Mouse (Mus musculus): ENCODE measurements around the gene Fosl1. TPM values are rescaled to one million over a fixed set of nuclear protein-coding genes. Genes with fewer than 3 reads are reported as not detected.
"Not testable (repeated sequence)": the region's sequence is repeated elsewhere in the genome, so short reads cannot be mapped to it uniquely, and the experiment has no call there.

Gene Fosl1
- total RNA-seq, 2 experiments from 2014 or later, result not detected

- DNase-seq (ENCODE audit: low spot score in 2 of 2), result peak; percentile 84 to 90
- intact Hi-C loops (cut with DNase I), result loop anchor here (1.0 to 2.0 kb wide), 5 partner anchors 20 to 194 kb away; partner anchors contain the start of genes Ccdc85b, Fibp, Sart1 and Snx32
These were observed 43.8 kb downstream of the Fosl1 start for GRCm38 (mm10) chr19:5490898-5491708.

- intact Hi-C loops (cut with DNase I), result no loop called here
- no peak for DNase-seq (ENCODE audit: low spot score in 2 of 2)
These were observed 45.3 kb downstream of the Fosl1 start for GRCm38 (mm10) chr19:5492641-5493040.

GRCm38 (mm10) chr19:5493301-5493721 is 46.0 kb downstream of the Fosl1 start:
- intact Hi-C loops (cut with DNase I); DNase-seq (ENCODE audit: low spot score in 2 of 2): not testable (repeated sequence)

GRCm38 (mm10) chr19:5494314-5494713 is 47.0 kb downstream of the Fosl1 start:
- intact Hi-C loops (cut with DNase I), result no loop called here
- no peak for DNase-seq (ENCODE audit: low spot score in 2 of 2)

- DNase-seq (ENCODE audit: low spot score in 2 of 2), result no peak
These were observed 48.2 kb downstream of the Fosl1 start for GRCm38 (mm10) chr19:5495353-5496051.

GRCm38 (mm10) chr19:5496052-5496370 is 48.7 kb downstream of the Fosl1 start:
- DNase-seq (ENCODE audit: low spot score in 2 of 2), result no peak
- intact Hi-C loops (cut with DNase I), result no loop called here

More at GRCm38 (mm10) chr19:5495353-5496051, 48.2 kb downstream of the Fosl1 start:
- intact Hi-C loops (cut with DNase I), result no loop called here

- DNase-seq (ENCODE audit: low spot score in 2 of 2), result no peak
- intact Hi-C loops (cut with DNase I), result no loop called here
These were observed 53.1 kb downstream of the Fosl1 start for GRCm38 (mm10) chr19:5500330-5500875.

- DNase-seq (ENCODE audit: low spot score in 2 of 2), result no peak
- intact Hi-C loops (cut with DNase I), result no loop called here
These were observed 56.3 kb downstream of the Fosl1 start, which contains the start of gene 1700020D05Rik for GRCm38 (mm10) chr19:5503687-5504086. Gene 1700020D05Rik (minus strand): TSS chr19:5503787.

Other genes starting within 250 kb of the Fosl1 start
- 10 to 100 TPM; 60.3 to 62.2 TPM for gene Pacs1, start 174.4 kb upstream of the Fosl1 start, total RNA-seq (2021)
- gene Sf3b2, start 152.1 kb upstream of the Fosl1 start, total RNA-seq (2021), result 100 to 1,000 TPM; 196 to 198 TPM
- 10 to 100 TPM; 84.3 to 92.4 TPM for gene Gal3st3, start 149.2 kb upstream of the Fosl1 start, total RNA-seq (2021)
- not detected for gene Catsper1, start 111.8 kb upstream of the Fosl1 start, total RNA-seq (2021)
- 10 to 100 TPM; 21.2 to 23.9 TPM for gene Cst6, start 98.0 kb upstream of the Fosl1 start, total RNA-seq (2021)
- 10 to 100 TPM; 24.9 to 25.6 TPM for gene Eif1ad, start 80.8 kb upstream of the Fosl1 start, total RNA-seq (2021)
- 10 to 100 TPM; 83.4 to 84.4 TPM for gene Banf1, start 80.4 kb upstream of the Fosl1 start, total RNA-seq (2021)
- gene Sart1, start 58.8 kb upstream of the Fosl1 start, total RNA-seq (2021), result 10 to 100 TPM; 87.9 to 92.8 TPM
- not detected for gene Tsga10ip, start 45.0 kb upstream of the Fosl1 start, total RNA-seq (2021)
- 100 to 1,000 TPM; 197 to 233 TPM for gene Drap1, start 22.6 kb upstream of the Fosl1 start, total RNA-seq (2021)
- 10 to 100 TPM; 70.2 to 73.3 TPM for gene AI837181, start 22.4 kb upstream of the Fosl1 start, total RNA-seq (2021)
- gene Ccdc85b, start 10.3 kb downstream of the Fosl1 start, total RNA-seq (2021), result 10 to 100 TPM; 26.4 to 27.9 TPM
- 10 to 100 TPM; 81.9 to 92.9 TPM for gene Fibp, start 13.1 kb downstream of the Fosl1 start, total RNA-seq (2021)
- gene Ctsw, start 21.0 kb downstream of the Fosl1 start, total RNA-seq (2021), result under 1 TPM; 0.73 to 0.80 TPM
- gene Efemp2, start 26.4 kb downstream of the Fosl1 start, total RNA-seq (2021), result 10 to 100 TPM; 15.2 to 16.4 TPM
- gene Mus81, start 40.9 kb downstream of the Fosl1 start, total RNA-seq (2021), result 10 to 100 TPM; 30.7 to 30.9 TPM
- 1,000 to 10,000 TPM; 1,474 to 1,552 TPM for gene Cfl1, start 42.9 kb downstream of the Fosl1 start, total RNA-seq (2021)
- gene 1700020D05Rik, start 56.2 kb downstream of the Fosl1 start, total RNA-seq (2021), result 1 to 10 TPM; 5.1 to 7.7 TPM
- 10 to 100 TPM; 80.4 to 81.0 TPM for gene Snx32, start 63.0 kb downstream of the Fosl1 start, total RNA-seq (2021)
- gene Ovol1, start 113.1 kb downstream of the Fosl1 start, total RNA-seq (2021), result not detected
- 1 to 10 TPM; 5.2 to 6.4 TPM for gene Ap5b1, start 120.5 kb downstream of the Fosl1 start, total RNA-seq (2021)
- 10 to 100 TPM; 68.0 to 82.1 TPM for gene Rnaseh2c, start 154.3 kb downstream of the Fosl1 start, total RNA-seq (2021)
- 10 to 100 TPM; 83.9 to 93.4 TPM for gene Kat5, start 162.7 kb downstream of the Fosl1 start, total RNA-seq (2021)
- 10 to 100 TPM; 20.5 to 20.6 TPM for gene Rela, start 189.9 kb downstream of the Fosl1 start, total RNA-seq (2021)
- 10 to 100 TPM; 14.5 to 18.7 TPM for gene Sipa1, start 216.2 kb downstream of the Fosl1 start, total RNA-seq (2021)
- 10 to 100 TPM; 16.1 to 17.2 TPM for gene Map3k11, start 241.2 kb downstream of the Fosl1 start, total RNA-seq (2021)
- gene Pcnx3, start 241.4 kb downstream of the Fosl1 start, total RNA-seq (2021), result 10 to 100 TPM; 63.6 to 67.9 TPM

Data from left cerebral cortex, postnatal 25 days (tissue).